Mouse (Mus musculus) gastrocnemius, adult 18-20 months (tissue): Measurements from ENCODE around the gene Syk. TPM values are rescaled to one million over a fixed set of nuclear protein-coding genes. Genes with fewer than 3 reads are reported as not detected.

ENCODE experiments used
- DNase-seq: peaks from one replicate; pipeline ENCODE4 v3.0.0; 2021; ENCODE audit warnings: low spot score
- total RNA-seq, 2 experiments: library from RNA; stranded (reverse); gene quantifications; 2 replicates each; pipeline ENCODE4 v1.2.3; 2021

Gene Syk
- total RNA-seq, 2 experiments from 2014 or later, result 1.5 to 2.6 TPM

DNA sequence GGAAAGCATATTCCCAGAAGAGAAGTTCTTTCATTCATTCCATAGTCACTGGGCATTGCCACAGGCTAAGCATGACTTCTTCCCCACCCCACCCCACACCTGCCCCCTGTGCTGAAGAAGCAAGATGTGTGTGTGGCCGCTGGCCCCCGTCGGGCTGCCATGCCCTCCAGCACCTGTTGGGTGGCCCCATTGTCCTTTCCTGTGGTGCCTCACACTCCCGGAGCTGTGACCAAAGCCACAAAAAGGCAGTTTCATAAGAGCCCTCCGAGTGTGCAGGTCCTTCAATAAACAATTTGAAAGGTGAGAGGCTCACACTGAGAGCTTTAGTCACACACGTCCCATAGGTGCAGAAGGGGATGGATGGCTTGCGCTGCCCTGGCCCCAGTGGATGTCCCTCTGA, 16.2 kb upstream of the Syk start:
- no peak for DNase-seq

DNA sequence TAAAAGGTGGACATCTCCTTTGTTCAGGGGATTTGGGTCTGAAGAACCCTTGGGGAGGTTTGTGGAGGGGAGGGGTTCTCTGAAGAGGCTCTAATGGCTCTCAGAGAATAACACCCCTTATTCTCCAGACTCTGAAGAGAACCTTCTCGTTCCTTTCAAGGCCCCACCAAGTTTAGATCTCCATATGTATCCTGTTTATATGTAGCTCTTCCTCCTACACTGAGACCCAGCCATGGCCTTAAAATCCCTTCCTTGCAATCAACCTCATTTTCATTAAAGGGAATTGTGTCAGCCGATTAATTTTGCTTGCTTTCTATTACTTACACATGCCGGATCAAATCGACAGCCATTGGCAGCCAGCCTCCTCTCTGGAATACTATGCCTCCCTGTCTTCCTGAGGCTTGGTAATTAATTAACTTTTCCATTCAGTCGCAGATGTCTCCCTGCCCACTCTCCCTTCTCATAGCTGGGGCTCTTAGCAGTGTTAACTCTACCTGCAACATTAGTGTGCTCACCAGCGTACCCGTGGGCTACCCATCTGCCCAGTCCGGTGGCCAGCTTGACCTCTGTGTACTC, 13.7 kb upstream of the Syk start:
- no peak for DNase-seq

DNA sequence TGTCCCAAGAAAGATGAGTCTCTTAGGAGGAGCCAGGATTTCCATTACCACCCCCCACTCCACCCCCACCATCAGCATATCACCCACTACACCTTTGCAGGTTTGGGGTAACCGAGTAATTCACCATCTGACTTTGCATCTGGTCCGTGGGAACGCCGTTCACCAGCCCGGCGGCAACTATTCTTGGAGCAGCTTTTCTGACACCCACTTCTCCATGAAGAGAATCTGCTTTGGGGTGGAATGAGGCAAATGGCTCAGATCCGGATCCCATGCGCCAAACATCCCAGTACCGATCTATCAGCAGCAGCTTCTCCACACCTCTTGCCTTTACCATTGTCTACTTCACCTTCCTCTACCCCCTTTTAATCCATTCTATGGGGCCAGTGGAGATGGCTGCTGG, 12.7 kb upstream of the Syk start:
- DNase-seq, result no peak

DNA sequence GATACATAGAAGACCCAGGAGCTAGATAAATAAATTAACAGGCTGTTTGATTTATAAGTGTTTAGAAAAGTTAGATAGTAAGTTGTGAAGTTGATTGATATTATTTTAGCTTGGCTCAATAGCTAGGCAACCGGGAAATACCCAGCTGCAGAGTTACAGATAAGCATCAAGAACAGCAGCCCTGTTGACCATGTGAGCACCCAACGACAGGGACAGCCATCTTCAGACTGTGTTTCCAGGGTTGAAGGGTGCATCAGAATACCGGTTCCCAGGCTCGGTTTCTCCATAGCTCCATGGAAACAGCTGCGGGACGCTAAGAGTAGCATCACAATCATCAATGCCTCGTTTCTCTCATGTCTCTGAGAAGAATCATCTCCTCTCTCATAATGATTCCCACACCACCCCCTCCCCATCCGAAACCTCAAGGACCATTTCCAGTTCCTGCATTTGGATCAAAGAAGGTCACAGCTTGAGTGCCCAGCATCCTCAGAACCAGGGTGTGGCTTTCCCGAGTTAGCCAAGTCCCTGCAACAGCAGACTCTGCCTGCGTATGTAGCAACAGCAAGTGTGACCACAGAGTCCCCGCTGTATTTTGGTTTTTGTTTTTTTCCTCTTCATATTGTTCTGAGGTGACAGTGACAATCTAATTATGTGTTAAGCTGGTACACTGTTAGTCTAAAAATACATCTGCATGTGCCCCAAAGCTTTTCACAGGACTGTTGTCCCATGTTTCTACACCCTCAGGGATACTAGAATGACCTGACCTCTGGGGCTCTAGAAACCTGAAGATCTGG, 11.2 kb upstream of the Syk start:
- no peak for DNase-seq

DNA sequence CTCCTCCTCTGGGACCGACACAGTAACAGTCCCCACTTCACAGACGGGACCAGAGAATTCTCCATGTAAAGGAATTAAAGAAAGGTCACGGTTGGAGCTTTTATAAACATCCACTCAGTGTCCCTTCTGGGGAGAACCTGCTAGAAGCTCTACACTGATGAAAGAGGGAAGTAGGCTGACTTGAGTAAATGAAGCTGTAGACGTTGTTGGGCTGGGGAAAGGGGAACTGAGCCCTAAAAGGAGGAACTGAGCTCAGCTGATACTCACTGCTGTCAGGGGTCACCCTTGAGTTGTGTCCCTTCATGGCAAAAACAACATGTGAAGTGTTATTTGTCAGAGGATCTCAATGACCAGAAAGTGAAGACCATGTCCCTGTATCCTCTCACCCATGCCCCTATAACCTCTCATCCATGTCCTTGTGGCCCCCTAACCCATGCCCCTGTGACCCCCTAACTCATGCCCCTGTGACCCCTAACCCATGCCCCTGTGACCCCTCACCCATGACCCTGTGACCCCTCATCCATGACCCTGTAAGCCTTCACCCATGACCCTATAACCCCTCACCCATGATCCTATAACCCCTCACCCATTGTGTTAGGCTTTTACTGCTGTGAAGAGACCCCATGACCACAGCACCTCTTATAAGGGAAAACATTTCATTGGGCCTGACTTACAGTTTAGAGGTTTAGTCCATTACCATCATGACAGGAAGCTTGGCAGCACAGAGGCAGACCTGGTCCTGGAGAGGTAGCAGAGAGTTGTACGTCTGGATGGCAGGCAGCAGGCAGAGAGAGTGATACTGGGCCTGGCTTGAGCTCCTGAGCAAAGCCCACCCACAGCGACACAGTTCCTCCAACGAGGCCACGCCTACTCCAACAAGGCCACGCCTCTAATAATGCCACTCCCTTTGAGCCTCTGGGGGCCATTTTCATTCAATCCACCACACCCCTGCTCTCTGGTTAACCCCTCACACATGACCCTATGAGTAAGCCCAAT, 10.2 kb upstream of the Syk start:
- no peak for DNase-seq

DNA sequence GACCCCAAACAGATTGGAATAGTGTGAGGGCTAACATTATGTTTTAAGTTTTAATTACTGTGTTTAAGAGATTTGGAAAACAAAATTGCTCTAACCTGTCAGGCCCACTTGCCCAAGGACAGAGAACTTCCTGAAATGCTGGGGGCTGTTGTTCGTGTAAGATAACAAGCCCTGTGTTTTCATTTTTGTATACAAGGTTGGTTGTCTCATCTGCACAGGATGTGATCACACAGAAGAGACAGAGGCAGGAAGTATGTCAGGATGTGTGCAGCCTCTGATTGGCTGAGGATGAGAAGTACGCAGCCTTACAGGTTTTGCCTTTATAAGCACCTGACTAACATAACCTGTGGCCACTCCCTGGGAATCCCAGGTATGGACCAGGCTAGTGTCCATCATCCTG, 8.7 kb upstream of the Syk start:
- DNase-seq, result no peak

DNA sequence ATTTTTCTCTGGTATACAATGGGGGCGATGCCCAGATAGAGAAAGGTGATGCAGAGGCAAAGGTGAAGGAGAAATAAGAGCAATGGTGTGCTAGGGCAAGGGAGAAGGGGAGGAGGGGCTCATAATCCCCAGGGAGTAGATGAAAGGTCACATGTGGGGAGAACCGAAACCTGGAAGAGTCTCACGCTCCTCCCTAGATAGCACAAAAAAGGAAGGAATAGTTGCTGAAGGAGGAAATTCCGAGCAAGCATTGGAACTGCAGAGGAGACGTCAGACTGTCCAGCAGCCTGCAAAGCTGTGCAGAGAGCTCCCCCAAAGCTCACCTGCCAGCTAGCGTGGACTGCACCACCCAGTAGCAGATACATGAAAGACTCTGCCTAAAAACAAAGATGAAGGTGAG, 7.5 kb upstream of the Syk start:
- DNase-seq, result no peak

DNA sequence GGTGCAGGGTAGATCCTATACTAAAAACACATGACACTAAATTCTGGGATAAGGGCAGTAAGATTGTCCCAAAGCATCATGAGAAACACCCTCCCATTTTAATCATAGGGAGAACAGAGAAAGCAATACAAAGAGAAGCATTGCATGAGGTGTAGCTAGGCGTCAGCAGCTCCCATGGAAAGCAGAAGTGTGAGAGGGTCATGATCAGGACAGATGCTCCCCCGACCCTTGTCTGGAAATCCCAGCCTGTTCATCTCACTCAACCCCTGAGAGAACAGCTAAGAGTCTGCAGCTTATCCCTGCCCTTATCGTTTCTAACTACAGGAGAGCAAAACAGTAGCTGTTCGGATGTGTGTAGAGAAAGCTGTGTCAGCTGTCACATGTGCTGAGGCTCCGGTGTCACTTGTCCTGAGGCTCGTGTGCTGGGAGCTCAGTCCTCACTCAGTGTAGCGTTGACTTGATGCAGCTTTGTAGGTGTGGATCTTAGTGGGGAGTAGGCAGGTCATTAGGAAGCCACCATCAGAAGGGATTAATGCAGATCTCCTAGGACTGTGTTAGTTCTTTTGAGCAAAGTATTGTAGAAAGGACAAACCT, 6.9 kb upstream of the Syk start:
- DNase-seq, result no peak

DNA sequence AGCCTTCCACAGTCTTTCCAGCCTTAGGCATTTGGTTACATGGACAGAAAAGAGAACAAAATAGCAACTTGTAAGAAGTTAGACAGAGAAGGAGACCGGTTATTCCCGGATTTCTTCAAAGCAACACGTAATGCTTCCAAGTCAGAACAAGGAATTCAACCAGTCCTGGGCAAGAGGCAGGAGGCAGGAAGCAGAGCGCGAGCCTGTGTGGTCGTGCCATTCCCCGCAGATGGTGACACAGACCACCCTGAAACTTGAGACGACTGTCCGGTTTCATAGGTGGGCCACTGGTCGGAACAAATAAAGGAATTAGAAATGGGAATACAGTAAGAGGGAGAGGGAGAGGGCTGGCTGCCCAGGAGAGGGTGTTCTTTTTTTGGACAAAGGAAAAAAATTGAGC, 6.1 kb upstream of the Syk start:
- no peak for DNase-seq

DNA sequence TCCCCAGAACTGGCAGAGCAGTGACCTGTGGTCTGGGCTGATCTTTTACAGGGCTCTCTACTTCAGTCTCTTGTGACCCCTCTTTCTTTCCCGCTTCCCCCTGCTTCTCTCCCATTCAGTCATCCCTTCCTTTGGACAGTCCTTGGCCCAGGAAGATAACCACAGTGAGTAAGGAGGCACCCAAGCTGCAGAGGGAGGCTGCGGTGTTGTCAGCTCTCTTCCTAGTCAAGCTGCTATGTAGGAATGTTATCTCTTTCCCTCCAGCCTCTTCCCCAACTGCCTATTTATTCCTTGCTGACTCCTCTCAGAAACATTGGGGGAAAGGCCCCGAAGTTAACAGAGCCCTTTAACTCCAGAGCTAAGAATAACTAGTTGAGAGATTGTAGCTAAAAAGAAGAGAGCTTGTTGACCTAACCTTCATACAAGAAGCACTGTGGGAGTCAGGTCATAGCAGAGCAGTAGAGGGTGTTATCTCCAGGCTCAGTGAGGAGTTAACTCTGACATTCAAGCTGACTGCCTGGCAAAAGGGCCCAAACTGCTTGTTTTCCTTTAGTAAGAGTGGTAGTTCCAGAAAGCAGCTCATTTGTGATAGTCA, 5.5 kb upstream of the Syk start:
- no peak for DNase-seq

DNA sequence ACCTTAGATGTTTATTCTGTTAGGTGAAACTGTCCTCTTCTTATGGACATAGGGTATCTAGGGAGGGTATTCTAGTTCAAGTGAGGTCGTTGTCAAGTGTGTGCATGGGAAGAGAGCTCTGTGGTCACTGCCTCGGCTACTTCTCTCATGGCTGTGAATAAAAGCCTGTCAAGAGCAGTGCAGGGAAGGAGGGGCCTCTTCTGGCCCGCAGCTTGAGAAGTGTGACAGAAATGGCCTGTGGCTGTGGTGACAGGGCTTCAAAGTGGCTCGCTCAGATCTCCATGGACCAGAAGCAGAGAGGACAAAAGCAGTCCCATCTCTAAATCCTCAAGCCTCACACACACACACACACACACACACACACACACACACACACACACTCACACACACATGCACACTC, 5.0 kb upstream of the Syk start:
- no peak for DNase-seq

DNA sequence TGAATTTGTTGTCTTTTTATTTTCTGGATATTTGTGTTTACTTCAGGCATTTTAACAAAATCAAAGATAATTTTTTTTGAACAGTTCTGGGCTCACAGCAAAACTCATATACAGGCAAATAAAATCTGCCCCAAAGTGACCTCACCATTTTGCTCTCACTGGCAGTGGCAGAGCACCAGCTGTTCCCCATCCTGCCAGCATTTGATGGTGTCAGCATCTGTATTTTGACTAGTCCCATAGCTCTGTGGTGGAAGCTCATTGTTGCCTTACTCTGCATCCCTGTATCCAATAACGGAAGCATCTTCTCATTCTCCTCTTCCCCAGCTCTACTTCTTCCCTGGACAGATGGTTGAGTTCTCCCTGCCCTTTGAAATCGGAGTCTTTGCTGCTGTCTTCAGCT, 4.2 kb upstream of the Syk start:
- no peak for DNase-seq

DNA sequence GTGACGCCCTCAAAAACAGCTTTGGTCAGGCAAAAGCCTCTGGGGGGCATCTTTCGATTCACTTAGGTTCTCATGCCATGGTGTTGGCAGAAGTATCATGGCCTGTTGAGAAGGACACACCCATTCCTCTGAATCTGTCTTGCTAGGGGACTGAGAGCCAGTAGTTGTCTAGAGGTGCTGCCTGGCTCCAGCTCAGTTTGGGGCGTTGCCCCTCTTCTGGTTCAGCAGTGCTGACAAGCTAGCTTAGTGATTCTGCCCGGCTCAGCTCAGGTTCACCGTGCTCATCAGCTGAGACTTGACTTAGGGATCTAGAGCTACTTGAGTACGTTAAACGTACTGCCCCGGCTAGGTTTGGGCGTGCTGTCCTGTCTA, 481 bp upstream of the Syk start:
- DNase-seq, result no peak

DNA sequence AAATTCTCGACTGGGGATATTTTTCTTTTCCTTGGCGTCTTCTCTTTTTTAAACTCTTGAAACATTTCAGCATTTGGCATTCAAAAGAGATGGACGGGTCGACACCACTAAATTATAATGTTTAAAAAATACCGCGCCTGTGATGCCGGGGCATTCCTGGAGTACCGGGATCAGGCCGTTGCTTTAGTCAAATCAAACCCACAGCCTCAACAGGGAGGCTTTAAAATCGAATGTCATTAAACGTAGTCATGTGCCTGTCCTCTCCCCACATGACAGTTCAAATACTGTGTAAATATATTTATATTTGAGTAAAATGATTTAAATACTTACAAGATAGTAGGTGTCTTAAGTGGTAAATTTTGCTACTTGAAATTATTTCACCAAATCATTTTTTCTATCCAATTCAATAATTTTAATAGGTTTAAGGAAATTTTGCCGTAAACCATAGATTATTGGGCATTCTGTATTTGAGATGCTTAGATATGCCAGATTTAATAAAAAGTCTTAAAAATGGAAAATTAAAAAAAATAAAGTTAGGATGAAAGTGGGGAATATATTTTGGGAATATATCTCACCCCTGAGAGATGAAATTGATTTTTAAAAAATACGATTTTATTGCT, 1.1 kb downstream of the Syk start:
- DNase-seq, result no peak

DNA sequence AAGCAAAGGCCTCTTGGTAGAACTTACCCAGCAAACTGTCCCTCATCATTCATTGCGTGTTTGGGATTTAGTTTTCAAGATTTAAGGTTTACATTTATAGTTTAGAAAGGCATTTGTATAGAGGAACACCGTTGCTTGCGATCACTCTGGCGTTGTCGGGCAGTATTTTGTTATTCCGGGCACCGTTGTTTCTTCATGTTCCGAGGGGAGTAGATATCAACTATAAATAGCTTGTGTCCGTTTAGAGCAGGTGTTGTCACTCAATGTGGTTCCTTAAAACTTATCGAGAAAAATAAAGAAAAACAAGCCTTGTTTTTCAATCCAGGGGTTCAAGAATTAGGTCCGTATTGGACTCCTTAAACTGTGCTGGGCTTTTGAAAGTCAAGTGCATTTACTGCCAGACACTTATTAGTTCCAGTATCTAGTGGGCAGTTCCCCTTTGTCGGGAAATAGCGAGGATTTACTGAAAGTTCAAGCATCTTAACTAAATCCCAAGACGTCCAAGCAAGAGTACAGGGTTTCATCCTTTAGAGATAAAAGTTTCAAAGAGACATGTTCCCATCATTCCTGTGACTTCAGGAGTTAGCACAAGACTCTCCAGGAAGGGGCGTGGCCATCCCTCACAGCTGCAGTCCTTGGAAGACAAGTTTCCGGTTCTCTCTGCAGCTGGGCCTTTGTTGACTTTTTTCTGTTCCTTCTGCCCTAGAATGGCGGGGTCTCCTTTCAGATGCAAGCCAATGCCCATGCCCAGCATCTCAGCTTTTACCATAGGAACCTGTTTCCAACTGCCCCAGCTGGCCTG, 1.9 kb downstream of the Syk start:
- peak; percentile 27 for DNase-seq

DNA sequence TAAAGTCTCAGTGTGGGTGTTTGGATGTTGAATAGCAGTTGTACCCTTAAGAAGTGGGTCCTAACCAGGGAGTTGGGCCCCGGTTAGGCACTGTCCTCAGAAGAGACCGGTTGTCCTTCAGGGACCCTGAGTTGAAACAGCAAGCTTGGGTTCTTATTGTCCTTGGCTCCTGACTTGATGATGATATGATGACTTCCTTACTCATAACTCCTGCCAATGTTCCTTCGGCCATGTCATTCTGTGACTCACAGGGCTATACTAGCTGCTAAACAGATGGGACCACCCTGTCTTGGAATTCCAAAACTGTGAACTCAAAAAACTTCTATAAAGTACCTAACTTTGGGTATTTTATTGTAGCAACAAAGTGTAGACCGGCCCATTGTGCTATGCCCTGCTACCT, 4.8 kb downstream of the Syk start:
- DNase-seq, result peak; percentile 38

DNA sequence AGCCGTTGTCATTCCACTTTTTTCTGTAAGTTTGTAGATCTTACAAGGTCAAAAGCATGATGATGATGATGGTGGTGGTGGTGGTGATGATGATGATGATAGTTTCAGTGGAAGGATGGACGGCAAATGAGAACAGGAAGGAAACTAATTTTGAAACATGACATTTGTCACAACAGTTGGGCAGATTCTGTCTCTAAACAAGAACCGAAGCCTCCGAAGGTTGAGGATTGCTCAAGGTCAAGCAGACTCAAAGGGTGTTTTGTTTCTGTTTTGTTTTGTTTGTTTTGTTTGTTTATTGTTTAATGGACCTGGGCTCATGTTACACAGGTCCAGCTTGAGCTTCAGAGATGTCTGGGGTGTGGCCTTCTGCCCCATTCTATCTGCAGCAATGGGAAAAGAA, 6.1 kb downstream of the Syk start:
- DNase-seq, result no peak

DNA sequence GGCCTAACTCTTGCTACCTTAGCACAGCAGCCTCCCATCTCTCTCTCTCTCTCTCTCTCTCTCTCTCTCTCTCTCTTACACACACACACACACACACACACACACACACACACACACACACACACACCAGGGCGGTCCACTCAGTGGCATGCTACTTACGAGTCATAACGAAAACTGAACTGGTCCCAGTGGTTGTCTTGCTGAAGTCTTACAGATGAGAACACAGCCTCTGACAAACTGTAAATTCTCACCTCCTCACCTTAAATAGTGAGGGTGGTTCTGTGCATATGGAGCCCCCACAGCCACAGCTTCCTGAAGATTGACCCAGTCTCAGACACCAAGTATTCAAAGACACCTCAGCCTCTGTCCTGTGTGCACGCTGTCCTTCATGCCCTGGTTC, 8.9 kb downstream of the Syk start:
- no peak for DNase-seq

DNA sequence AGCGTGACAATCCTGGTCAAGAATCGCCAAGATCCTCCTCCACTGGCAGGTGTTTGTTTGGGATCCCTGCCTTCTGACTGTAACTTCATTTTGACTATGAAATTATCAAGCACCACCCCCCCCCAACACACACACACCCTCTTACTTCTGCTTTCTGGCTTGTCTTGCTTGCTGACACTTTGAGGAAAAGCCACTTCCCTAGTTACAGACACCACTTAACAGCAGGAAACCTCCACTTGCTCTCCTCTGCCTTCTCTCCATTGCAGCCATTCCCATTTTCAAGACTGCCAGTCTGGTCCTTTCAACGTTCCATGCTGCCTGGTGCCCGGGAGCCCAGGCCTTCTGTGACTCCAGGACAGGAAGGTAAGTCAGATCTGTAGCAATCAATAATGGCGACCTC, 13.7 kb downstream of the Syk start:
- DNase-seq, result no peak

DNA sequence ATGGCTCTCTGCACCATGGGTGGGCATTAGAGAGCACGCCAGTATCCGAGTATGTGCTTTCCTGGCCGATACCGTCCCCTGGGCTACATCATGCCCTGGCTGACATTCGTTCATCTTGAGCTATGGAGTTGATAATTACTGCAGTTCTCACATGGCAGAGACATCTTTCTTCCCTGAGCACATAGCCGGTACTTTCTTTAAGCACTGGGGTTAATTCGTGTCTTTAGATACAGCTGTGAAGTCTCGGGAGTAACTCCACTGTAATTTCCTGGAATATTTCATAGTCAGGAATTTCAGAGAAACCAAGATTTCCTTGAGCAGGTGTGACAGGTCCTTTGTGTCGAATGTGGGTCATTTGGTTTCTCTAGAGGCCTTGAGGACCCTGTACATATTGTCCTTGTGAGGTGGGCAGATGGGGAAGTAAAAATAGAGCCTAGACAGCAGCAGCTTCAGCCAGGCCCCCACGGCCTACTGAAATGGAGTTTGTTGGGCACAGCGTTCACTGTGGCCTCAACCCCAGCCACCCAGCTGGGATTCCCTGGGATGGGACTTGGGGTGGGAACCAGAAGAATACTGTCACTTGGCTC, 14.2 kb downstream of the Syk start:
- no peak for DNase-seq
